Mouse (Mus musculus): ENCODE results near the gene Pemt. TPM values are rescaled to one million over a fixed set of nuclear protein-coding genes. Genes with fewer than 3 reads are reported as not detected.

Gene Pemt
- 5.4 and 9.2 TPM in 2 replicates for polyA plus RNA-seq (2012; rRNA removed)
- 4.7 and 7.2 TPM in 2 replicates for polyA plus RNA-seq (2014; fragmentation: Nextera tagmentation; extraction: Ambion mirVana)

- TF ChIP-seq POLR2A (IDR thresholded peaks at IDR 0.05; ENCODE audit: borderline replicate concordance, extremely low read depth, insufficient read depth, insufficient read length) = 0 out of 2 replicates have a peak, but pooled peaks have one; percentile 34
- WGBS = under 1% methylated on average over 42 of the region's 44 CpGs
These were observed at the start of gene Pemt for GRCm38 (mm10) chr11:60046058-60046735. TSS of gene Pemt (minus strand) at chr11:60046489.

GRCm38 (mm10) chr11:60094909-60095810 lies 48.9 kb upstream of the Pemt start:
- Histone ChIP-seq H3K4me1 (ENCODE audit: control insufficient read depth, insufficient read depth, low read length) (peaks cover 17% of the 10 kb centered on the region), H3K27ac (replicated peaks; ENCODE audit: low read depth, low read length) (no peak overlapping the region), H3K4me3 (replicated peaks; ENCODE audit: low read length) (no peak overlapping the region), H3K9me3 (ENCODE audit: control insufficient read depth, low read length) (no peaks in the 10 kb centered on the region), H3K27me3 (ENCODE audit: control insufficient read depth, insufficient read depth, low read length) (no peaks in the 10 kb centered on the region), H3K4me2 (replicated peaks; ENCODE audit: low read depth, low read length, severe bottlenecking) (no peak overlapping the region), H3K9ac (ENCODE audit: low read depth, low read length, severe bottlenecking) (peak overlapping the region; percentile 16; the same call in 1 of the 2 replicates), H3K36me3 (ENCODE audit: control insufficient read depth, insufficient read depth, low read length) (no peaks in the 10 kb centered on the region)
- DNase-seq (ENCODE audit: low spot score) (no peak), ATAC-seq (ENCODE audit: low FRiP score, low read depth) (no peak)
- no peak for TF ChIP-seq POLR2A (IDR thresholded peaks at IDR 0.05; ENCODE audit: borderline replicate concordance, extremely low read depth, insufficient read depth, insufficient read length)
- 59% methylated on average over 9 of the region's 9 CpGs for WGBS

More at GRCm38 (mm10) chr11:60046058-60046735, at the start of gene Pemt:
- H3K4me3 ChIP-seq (replicated peaks; ENCODE audit: low read length) = peak within 1 kb of the TSS; percentile 49
- DNase-seq (ENCODE audit: low spot score) (peak; percentile 97), ATAC-seq (ENCODE audit: low FRiP score, low read depth) (peak; percentile 99)
- H3K4me2 ChIP-seq (replicated peaks; ENCODE audit: low read depth, low read length, severe bottlenecking) = peak within 1 kb of the TSS; percentile 56
- H3K4me1 ChIP-seq (ENCODE audit: control insufficient read depth, insufficient read depth, low read length) = peaks cover 4% of the 10 kb centered on the region; the same call in 1 of the 2 replicates
- no peaks in the 10 kb centered on the region for H3K36me3 ChIP-seq (ENCODE audit: control insufficient read depth, insufficient read depth, low read length)
- peak within 1 kb of the TSS; percentile 84 for H3K27ac ChIP-seq (replicated peaks; ENCODE audit: low read depth, low read length)
- no peaks in the 10 kb centered on the region for H3K9me3 ChIP-seq (ENCODE audit: control insufficient read depth, low read length)
- H3K9ac ChIP-seq (ENCODE audit: low read depth, low read length, severe bottlenecking) = peak within 1 kb of the TSS; percentile 52
- H3K27me3 ChIP-seq (ENCODE audit: control insufficient read depth, insufficient read depth, low read length) = no peaks in the 10 kb centered on the region

- no peak for ATAC-seq (ENCODE audit: low FRiP score, low read depth)
- no peak for DNase-seq (ENCODE audit: low spot score)
- no peak overlapping the region for H3K4me2 ChIP-seq (replicated peaks; ENCODE audit: low read depth, low read length, severe bottlenecking)
- H3K27ac ChIP-seq (replicated peaks; ENCODE audit: low read depth, low read length) = no peak overlapping the region
- no peak overlapping the region for H3K9ac ChIP-seq (ENCODE audit: low read depth, low read length, severe bottlenecking)
- no peaks in the 10 kb centered on the region for H3K9me3 ChIP-seq (ENCODE audit: control insufficient read depth, low read length)
- no peaks in the 10 kb centered on the region for H3K27me3 ChIP-seq (ENCODE audit: control insufficient read depth, insufficient read depth, low read length)
- no peaks in the 10 kb centered on the region for H3K36me3 ChIP-seq (ENCODE audit: control insufficient read depth, insufficient read depth, low read length)
- no peak for TF ChIP-seq POLR2A (IDR thresholded peaks at IDR 0.05; ENCODE audit: borderline replicate concordance, extremely low read depth, insufficient read depth, insufficient read length)
- H3K4me1 ChIP-seq (ENCODE audit: control insufficient read depth, insufficient read depth, low read length) = peaks cover 18% of the 10 kb centered on the region
- 43% methylated on average over 7 of the region's 7 CpGs for WGBS
- H3K4me3 ChIP-seq (replicated peaks; ENCODE audit: low read length) = no peak overlapping the region
These were observed 47.8 kb upstream of the Pemt start for GRCm38 (mm10) chr11:60093984-60094587.

- DNase-seq (ENCODE audit: low spot score) (no peak), ATAC-seq (ENCODE audit: low FRiP score, low read depth) (no peak)
- Histone ChIP-seq H3K9ac (ENCODE audit: low read depth, low read length, severe bottlenecking) (no peak overlapping the region), H3K4me3 (replicated peaks; ENCODE audit: low read length) (no peak overlapping the region), H3K9me3 (ENCODE audit: control insufficient read depth, low read length) (no peaks in the 10 kb centered on the region), H3K4me2 (replicated peaks; ENCODE audit: low read depth, low read length, severe bottlenecking) (no peak overlapping the region), H3K27ac (replicated peaks; ENCODE audit: low read depth, low read length) (no peak overlapping the region), H3K4me1 (ENCODE audit: control insufficient read depth, insufficient read depth, low read length) (peaks cover 19% of the 10 kb centered on the region), H3K36me3 (ENCODE audit: control insufficient read depth, insufficient read depth, low read length) (no peaks in the 10 kb centered on the region), H3K27me3 (ENCODE audit: control insufficient read depth, insufficient read depth, low read length) (no peaks in the 10 kb centered on the region)
- TF ChIP-seq POLR2A (IDR thresholded peaks at IDR 0.05; ENCODE audit: borderline replicate concordance, extremely low read depth, insufficient read depth, insufficient read length) = no peak
These were observed 46.9 kb upstream of the Pemt start for GRCm38 (mm10) chr11:60093227-60093626.

- H3K27me3 ChIP-seq (ENCODE audit: control insufficient read depth, insufficient read depth, low read length) = no peaks in the 10 kb centered on the region
- H3K27ac ChIP-seq (replicated peaks; ENCODE audit: low read depth, low read length) = no peak overlapping the region
- H3K9me3 ChIP-seq (ENCODE audit: control insufficient read depth, low read length) = no peaks in the 10 kb centered on the region
- DNase-seq (ENCODE audit: low spot score) (no peak), ATAC-seq (ENCODE audit: low FRiP score, low read depth) (no peak)
- peaks cover 19% of the 10 kb centered on the region for H3K4me1 ChIP-seq (ENCODE audit: control insufficient read depth, insufficient read depth, low read length)
- TF ChIP-seq POLR2A (IDR thresholded peaks at IDR 0.05; ENCODE audit: borderline replicate concordance, extremely low read depth, insufficient read depth, insufficient read length) = no peak
- no peaks in the 10 kb centered on the region for H3K36me3 ChIP-seq (ENCODE audit: control insufficient read depth, insufficient read depth, low read length)
- H3K9ac ChIP-seq (ENCODE audit: low read depth, low read length, severe bottlenecking) = no peak overlapping the region
- 65% methylated on average over 7 of the region's 7 CpGs for WGBS
- no peak overlapping the region for H3K4me2 ChIP-seq (replicated peaks; ENCODE audit: low read depth, low read length, severe bottlenecking)
- no peak overlapping the region for H3K4me3 ChIP-seq (replicated peaks; ENCODE audit: low read length)
These were observed 45.1 kb upstream of the Pemt start for GRCm38 (mm10) chr11:60091422-60091761.

Measured in limb, embryonic 14.5 days (tissue).